Comparison of ENCODE assay signal across 8 mouse cellular contexts in genomic region chr1:150991745-150992554, GRCm38 (mm10). TPM values are rescaled to one million over a fixed set of nuclear protein-coding genes. Genes with fewer than 3 reads are reported as not detected.
A peak's percentile ranks its signal among the peaks of the same experiment; 100 is the strongest.
DNase-seq lines count a peak whose midpoint lies in the region; ATAC-seq lines count a peak whose summit lies in the region.

No protein-coding gene starts in this region.

- H3K4me2 ChIP-seq in lung, embryonic 16.5 days (ENCODE audit: low read depth, low read length), result peak overlapping the region; percentile 88
- peak overlapping the region; percentile 76 for H3K4me2 ChIP-seq in stomach, embryonic 15.5 days

- H3K9me3 ChIP-seq in embryonic facial prominence, embryonic 10.5 days, result peaks cover 6% of the 10 kb centered on the region; the same call in 1 of the 2 replicates
- peaks cover 2% of the 10 kb centered on the region; the same call in 1 of the 2 replicates for H3K9me3 ChIP-seq in lung, embryonic 16.5 days (ENCODE audit: control insufficient read depth, low read length)
- H3K9me3 ChIP-seq in stomach, embryonic 15.5 days, result no peaks in the 10 kb centered on the region

- no peaks in the 10 kb centered on the region for H3K27me3 ChIP-seq in embryonic facial prominence, embryonic 10.5 days (replicated peaks; ENCODE audit: low read depth, poor library complexity, severe bottlenecking)
- no peaks in the 10 kb centered on the region for H3K27me3 ChIP-seq in lung, embryonic 16.5 days (ENCODE audit: control insufficient read depth, insufficient read depth, low read depth, low read length)
- H3K27me3 ChIP-seq in stomach, embryonic 15.5 days (replicated peaks), result no peaks in the 10 kb centered on the region

- H3K36me3 ChIP-seq in embryonic facial prominence, embryonic 10.5 days (replicated peaks), result no peaks in the 10 kb centered on the region; the same call in 1 of the 2 replicates
- H3K36me3 ChIP-seq in lung, embryonic 16.5 days (ENCODE audit: control insufficient read depth, insufficient read depth, low read length), result no peaks in the 10 kb centered on the region
- H3K36me3 ChIP-seq in stomach, embryonic 15.5 days, result no peaks in the 10 kb centered on the region

- H3K4me3 ChIP-seq in embryonic facial prominence, embryonic 10.5 days, result peak overlapping the region; percentile 81
- peak overlapping the region; percentile 73 for H3K4me3 ChIP-seq in lung, embryonic 16.5 days (ENCODE audit: low read length)
- H3K4me3 ChIP-seq in stomach, embryonic 15.5 days (replicated peaks), result peak overlapping the region; percentile 53

- peak overlapping the region; percentile 65 for H3K9ac ChIP-seq in lung, embryonic 16.5 days (ENCODE audit: low read length)
- 0 out of 2 replicates have a peak overlapping the region, but pooled peaks have one; percentile 4 for H3K9ac ChIP-seq in stomach, embryonic 15.5 days

- DNase-seq in A20 (ENCODE audit: low read depth, low spot score), result peak; percentile 46
- peak; percentile 77 for DNase-seq in embryonic facial prominence, embryonic 10.5 days (ENCODE audit: low spot score)
- DNase-seq in heart, postnatal 4 days, result peak; percentile 29
- no peak for DNase-seq in thymus, adult 18-20 months
- no peak for DNase-seq in adrenal gland, postnatal 25 days
- DNase-seq in adrenal gland, postnatal 36 days, result no peak

- peak overlapping the region; percentile 96 for H3K27ac ChIP-seq in embryonic facial prominence, embryonic 10.5 days (replicated peaks)
- H3K27ac ChIP-seq in lung, embryonic 16.5 days (ENCODE audit: low read length), result peak overlapping the region; percentile 54
- H3K27ac ChIP-seq in stomach, embryonic 15.5 days, result peak overlapping the region; percentile 31; the same call in 1 of the 2 replicates

- WGBS in embryonic facial prominence, embryonic 10.5 days, result 3% methylated on average over 10 of the region's 10 CpGs
- WGBS in lung, embryonic 16.5 days, result 1% methylated on average over 10 of the region's 10 CpGs
- WGBS in stomach, embryonic 15.5 days, result 4% methylated on average over 10 of the region's 10 CpGs

- no peak for ATAC-seq in lung, embryonic 16.5 days (ENCODE audit: low read depth)
- ATAC-seq in stomach, embryonic 15.5 days (ENCODE audit: insufficient read depth, low FRiP score, low read depth), result no peak

- H3K4me1 ChIP-seq in embryonic facial prominence, embryonic 10.5 days, result peaks cover 49% of the 10 kb centered on the region
- H3K4me1 ChIP-seq in lung, embryonic 16.5 days (replicated peaks; ENCODE audit: control insufficient read depth, insufficient read depth, low read length), result peaks cover 4% of the 10 kb centered on the region; the same call in 1 of the 2 replicates
- H3K4me1 ChIP-seq in stomach, embryonic 15.5 days, result 0 out of 2 replicates have a peak, but pooled peaks cover 3% of the 10 kb centered on the region

RNA-seq across cellular contexts. Expression of gene Hmcn1, which starts 1.3 kb away (rescaled TPM):
- 15.3 and 19.0 TPM in 2 replicates for polyA plus RNA-seq in embryonic facial prominence, embryonic 10.5 days (2016; fragmentation: Nextera tagmentation; extraction: Ambion mirVana)
- 10 to 100 TPM; 76.6 to 87.1 TPM for total RNA-seq in heart, postnatal 4 days (2021)
- polyA plus RNA-seq in lung, embryonic 16.5 days (2015; fragmentation: Nextera tagmentation; extraction: Ambion mirVana), result 11.7 and 12.0 TPM in 2 replicates
- 11.4 and 11.6 TPM in 2 replicates for polyA plus RNA-seq in stomach, embryonic 15.5 days (2015; fragmentation: Nextera tagmentation; extraction: Ambion mirVana)
- 1.8 and 2.6 TPM in 2 replicates for total RNA-seq in adrenal gland, postnatal 25 days (2021)
- total RNA-seq in adrenal gland, postnatal 36 days (2021), result 1 to 10 TPM; 1.4 to 1.9 TPM

Comparison
In these comparisons a context has a peak if more than half of its experiments do, and no peak if none do; other contexts are left out.
1. DNase-seq: peak in A20 (single experiment), embryonic facial prominence, embryonic 10.5 days (single experiment) and heart, postnatal 4 days (single experiment); none in thymus, adult 18-20 months (0 of 2), adrenal gland, postnatal 25 days (single experiment) and adrenal gland, postnatal 36 days (0 of 2).
2. H3K27ac ChIP-seq: peak in every context shown above with its lines; median percentile 96 in embryonic facial prominence, embryonic 10.5 days; 54 in lung, embryonic 16.5 days; 31 in stomach, embryonic 15.5 days.
3. RNA of gene Hmcn1, which starts 1.3 kb away (total RNA-seq): 76.6 to 87.1 TPM in heart, postnatal 4 days; 1.8 to 2.6 TPM in adrenal gland, postnatal 25 days and 1.4 to 1.9 TPM in adrenal gland, postnatal 36 days; every median in the first group is over 10 times any median in the second.
4. Peak in every context shown above with its lines, with median percentiles within 50 percentile points of each other: H3K4me3 ChIP-seq.